Mouse (Mus musculus) testis, adult 2 months (tissue): Measurements from ENCODE around the gene Veph1. TPM values are rescaled to one million over a fixed set of nuclear protein-coding genes. Genes with fewer than 3 reads are reported as not detected.

ENCODE experiments used
- H3K27ac ChIP-seq: fragments of 200-500 bp; 2 replicates; pipeline ENCODE4 v1.5.1; 2012; ENCODE audit warnings: low read depth, low read length; ENCODE audit not compliant: control insufficient read depth, insufficient read depth
- H3K27me3 ChIP-seq: fragments of 200-500 bp; 2 replicates; pipeline ENCODE4 v1.6.1; 2012; ENCODE audit warnings: mild to moderate bottlenecking, low read length, moderate library complexity; ENCODE audit not compliant: control insufficient read depth, insufficient read depth
- H3K36me3 ChIP-seq: fragments of 200-500 bp; 2 replicates; pipeline ENCODE4 v1.6.1; 2012; ENCODE audit warnings: mild to moderate bottlenecking, low read length; ENCODE audit not compliant: control insufficient read depth, insufficient read depth
- H3K4me1 ChIP-seq: fragments of 200-500 bp; 2 replicates; pipeline ENCODE4 v1.6.1; 2012; ENCODE audit warnings: low read length; ENCODE audit not compliant: control insufficient read depth, insufficient read depth
- H3K4me3 ChIP-seq: fragments of 200-500 bp; 2 replicates; pipeline ENCODE4 v1.5.1; 2012; ENCODE audit warnings: low read depth, mild to moderate bottlenecking, low read length, moderate library complexity, mixed read lengths; ENCODE audit not compliant: control insufficient read depth
- CTCF ChIP-seq: fragments of 200-500 bp; IDR thresholded peaks from 2 replicates; pipeline ENCODE4 v1.5.1; 2012; ENCODE audit warnings: low read depth, mild to moderate bottlenecking, inconsistent platforms, low read length, moderate library complexity; ENCODE audit not compliant: control insufficient read depth, insufficient read depth, insufficient replicate concordance
- POLR2A ChIP-seq: fragments of 200-500 bp; IDR thresholded peaks from 2 replicates; pipeline ENCODE4 v1.6.1; 2012; ENCODE audit warnings: low read depth, mild to moderate bottlenecking, inconsistent platforms, low read length, moderate library complexity; ENCODE audit not compliant: control insufficient read depth
- polyA plus RNA-seq: library from polyadenylated mRNA; depleted of rRNA; stranded (reverse); fragments of >200 nt; gene quantifications from 2 replicates; pipeline ENCODE4 v1.2.3, GENCODE M21; 2012

Veph1 gene
- polyA plus RNA-seq, 1 experiment, result 0.19 TPM

DNA sequence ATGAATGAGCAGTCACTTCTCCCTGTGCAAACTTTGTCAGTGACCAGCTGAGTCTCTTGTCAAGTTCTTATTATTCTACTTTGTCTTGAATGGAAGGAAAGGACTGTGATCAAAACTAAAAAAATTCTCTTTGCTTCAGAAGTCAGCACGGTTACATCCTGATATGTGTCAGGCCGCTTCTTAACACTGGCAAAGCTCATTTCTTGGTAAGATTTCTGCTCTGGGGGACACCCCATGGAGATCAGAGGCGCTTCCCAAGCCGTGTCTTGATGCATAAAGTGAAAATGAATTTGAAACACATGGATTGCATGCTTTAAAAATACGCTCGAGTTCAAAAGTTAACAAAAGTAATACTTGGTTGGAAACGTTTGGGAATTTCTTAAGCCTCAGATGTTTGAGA lies 159.0 kb downstream of the Veph1 start:
- H3K36me3 ChIP-seq, result no peaks in the 10 kb centered on the region
- TF ChIP-seq CTCF, result no peak
- no peak overlapping the region for H3K4me3 ChIP-seq
- H3K27me3 ChIP-seq, result no peaks in the 10 kb centered on the region
- no peaks in the 10 kb centered on the region for H3K4me1 ChIP-seq
- no peak overlapping the region for H3K27ac ChIP-seq

- peaks cover 7% of the 10 kb centered on the region for H3K4me1 ChIP-seq
- no peak overlapping the region for H3K27ac ChIP-seq
- no peaks in the 10 kb centered on the region for H3K36me3 ChIP-seq
- no peak for TF ChIP-seq CTCF
- no peaks in the 10 kb centered on the region for H3K27me3 ChIP-seq
- no peak overlapping the region for H3K4me3 ChIP-seq
These were observed 165.2 kb downstream of the Veph1 start for GRCm38 (mm10) chr3:66131264-66131950.

- H3K4me1 ChIP-seq, result peaks cover 7% of the 10 kb centered on the region
- no peak overlapping the region for H3K27ac ChIP-seq
- no peaks in the 10 kb centered on the region for H3K36me3 ChIP-seq
- no peak overlapping the region for H3K4me3 ChIP-seq
- H3K27me3 ChIP-seq, result no peaks in the 10 kb centered on the region
- no peak for TF ChIP-seq CTCF
- no peak for TF ChIP-seq POLR2A
These were observed 166.9 kb downstream of the Veph1 start for GRCm38 (mm10) chr3:66129689-66130088.

GRCm38 (mm10) chr3:66105493-66105892 lies 191.1 kb downstream of the Veph1 start:
- TF ChIP-seq POLR2A, result no peak
- TF ChIP-seq CTCF, result no peak
- Histone ChIP-seq H3K36me3 (no peaks in the 10 kb centered on the region), H3K4me1 (no peaks in the 10 kb centered on the region)

DNA sequence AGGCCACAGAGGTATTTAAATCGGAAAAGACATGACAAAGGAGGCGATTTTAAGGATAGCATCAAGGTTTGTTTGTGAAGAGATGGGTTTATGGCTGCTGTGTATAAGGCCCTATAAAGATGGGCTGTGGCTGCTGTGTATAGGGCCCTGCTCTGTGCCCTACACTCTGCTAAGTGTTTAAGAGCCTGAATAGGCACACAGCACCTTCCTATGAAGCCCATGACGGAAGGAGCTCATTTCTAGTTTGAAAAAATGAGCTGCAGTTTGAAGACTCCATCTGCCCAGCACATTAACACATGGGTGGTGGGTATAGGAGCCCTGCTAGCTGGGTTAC lies 194.1 kb downstream of the Veph1 start:
- Histone ChIP-seq H3K4me3 (no peak overlapping the region), H3K36me3 (no peaks in the 10 kb centered on the region), H3K4me1 (no peaks in the 10 kb centered on the region), H3K27ac (no peak overlapping the region), H3K27me3 (no peaks in the 10 kb centered on the region)
- TF ChIP-seq POLR2A, result no peak

More at GRCm38 (mm10) chr3:66105493-66105892, 191.1 kb downstream of the Veph1 start:
- Histone ChIP-seq H3K4me3 (no peak overlapping the region), H3K27me3 (no peaks in the 10 kb centered on the region), H3K27ac (no peak overlapping the region)

GRCm38 (mm10) chr3:66101809-66102598 lies 194.6 kb downstream of the Veph1 start:
- TF ChIP-seq CTCF (no peak), POLR2A (no peak)
- Histone ChIP-seq H3K27me3 (no peaks in the 10 kb centered on the region), H3K27ac (no peak overlapping the region), H3K4me1 (no peaks in the 10 kb centered on the region), H3K36me3 (no peaks in the 10 kb centered on the region), H3K4me3 (no peak overlapping the region)

- H3K27me3 ChIP-seq, result no peaks in the 10 kb centered on the region
- no peak overlapping the region for H3K27ac ChIP-seq
- no peaks in the 10 kb centered on the region for H3K36me3 ChIP-seq
- TF ChIP-seq CTCF (no peak), POLR2A (no peak)
- no peak overlapping the region for H3K4me3 ChIP-seq
- no peaks in the 10 kb centered on the region for H3K4me1 ChIP-seq
These were observed 195.6 kb downstream of the Veph1 start for GRCm38 (mm10) chr3:66101074-66101473.

DNA sequence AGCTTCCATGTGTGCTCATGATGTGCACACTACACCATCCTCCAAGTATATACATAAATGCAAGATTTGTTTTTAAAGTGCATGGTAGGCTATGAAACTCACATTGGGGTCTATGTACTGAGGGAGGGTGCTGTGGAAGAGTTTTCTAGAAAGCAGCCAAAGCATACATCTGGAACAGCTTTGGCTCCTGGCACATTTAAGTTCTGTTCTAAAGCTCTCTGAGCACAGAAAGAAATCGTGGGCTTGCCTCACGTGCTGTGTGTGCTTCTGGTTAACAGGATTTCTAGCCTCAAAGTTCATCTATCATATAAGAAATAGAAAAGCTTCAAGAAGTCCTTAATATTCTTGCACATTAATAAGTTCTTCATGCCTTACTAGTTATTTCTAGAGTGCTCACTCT lies 204.9 kb downstream of the Veph1 start:
- H3K36me3 ChIP-seq, result no peaks in the 10 kb centered on the region
- H3K27me3 ChIP-seq, result no peaks in the 10 kb centered on the region
- H3K4me3 ChIP-seq, result no peak overlapping the region
- TF ChIP-seq POLR2A, result no peak
- H3K4me1 ChIP-seq, result no peaks in the 10 kb centered on the region
- H3K27ac ChIP-seq, result no peak overlapping the region
